Mouse (Mus musculus): ENCODE results near the gene Galc. TPM values are rescaled to one million over a fixed set of nuclear protein-coding genes. Genes with fewer than 3 reads are reported as not detected.

Gene Galc
- total and polyA plus RNA-seq, 3 experiments: not detected

DNA sequence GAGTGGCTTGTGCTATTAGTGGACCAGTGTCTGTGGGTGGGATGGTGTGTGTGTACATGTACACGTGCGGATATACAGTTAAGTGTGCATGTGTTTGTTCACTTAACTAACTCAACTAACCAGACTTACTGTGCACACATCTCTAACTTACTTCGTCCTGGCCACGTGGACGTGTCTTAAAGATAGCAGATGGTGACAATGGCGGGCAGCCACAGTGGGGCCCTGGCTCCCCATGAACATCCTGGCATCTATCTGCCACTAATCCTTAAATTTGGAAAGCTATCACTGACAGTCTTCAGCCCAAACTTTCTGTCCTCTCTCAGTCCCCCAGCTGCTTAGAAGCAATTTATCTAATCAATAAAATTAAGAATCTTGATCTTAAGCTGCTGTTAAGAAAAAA is 78.5 kb downstream of the Galc start (continued):
- TF ChIP-seq TBP (IDR thresholded peaks at IDR 0.05; ENCODE audit: low read depth, low read length): no peak

DNA sequence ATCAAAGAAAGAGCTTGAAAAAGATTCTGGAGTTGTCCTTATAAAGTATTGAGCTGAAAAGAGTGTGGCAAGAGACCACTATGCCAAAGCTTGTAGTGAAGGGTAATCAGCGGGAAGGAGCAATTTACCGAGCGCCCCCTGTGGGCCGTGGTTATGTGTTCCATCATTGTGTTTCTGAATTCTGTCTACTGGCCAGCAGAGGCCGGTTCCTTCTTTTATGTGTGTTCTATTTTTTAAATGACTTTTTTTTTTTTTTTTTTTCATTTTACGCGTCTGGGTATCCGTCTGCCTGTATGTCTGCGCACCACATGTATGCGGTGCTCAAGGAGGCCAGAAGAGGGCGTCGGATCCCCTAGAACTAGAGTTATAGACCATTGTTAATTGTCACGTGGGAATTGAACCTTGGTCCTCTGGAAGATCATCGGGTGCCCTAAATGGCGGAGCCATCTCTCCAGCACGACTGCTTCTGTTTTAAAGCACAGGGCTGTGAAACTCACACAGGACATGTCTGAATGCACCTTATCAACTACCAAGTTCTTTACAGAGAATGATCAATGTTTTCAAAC is 78.9 kb downstream of the Galc start:
- Histone ChIP-seq H3K79me2 (ENCODE audit: control insufficient read depth, insufficient read depth, low read length, poor library complexity) (no peaks in the 10 kb centered on the region), H3K4me1 (ENCODE audit: control insufficient read depth in 1 of 2, insufficient read depth in 2 of 2, low read length in 2 of 2) (no peaks in the 10 kb centered on the region), H3K27me3 (ENCODE audit: control insufficient read depth in 1 of 2, insufficient read depth in 2 of 2, low read length in 2 of 2) (no peaks in the 10 kb centered on the region), H3K9ac (ENCODE audit: control insufficient read depth, low read depth, low read length, poor library complexity, severe bottlenecking) (no peak overlapping the region), H3K27ac (ENCODE audit: control insufficient read depth, low read depth, low read length) (no peak overlapping the region), H3K9me3 (replicated peaks; ENCODE audit: insufficient read depth, low read length) (no peaks in the 10 kb centered on the region), H3K4me3 (ENCODE audit: control insufficient read depth in 1 of 2, insufficient read depth in 1 of 2, low read depth in 2 of 2, low read length in 2 of 2) (no peak overlapping the region), H3K36me3 (ENCODE audit: control insufficient read depth in 1 of 2, insufficient read depth in 2 of 2, low read length in 2 of 2) (no peaks in the 10 kb centered on the region)
- no peak for DNase-seq (ENCODE audit: low read depth, low spot score)
- TF ChIP-seq USF2 (IDR thresholded peaks at IDR 0.05; ENCODE audit: borderline replicate concordance in 1 of 2, insufficient read depth in 1 of 2, low read depth in 1 of 2, low read length in 2 of 2) (no peak), NRF1 (IDR thresholded peaks at IDR 0.05; ENCODE audit: insufficient read depth, low read depth, low read length, poor library complexity, severe bottlenecking) (no peak), CTCF (IDR thresholded peaks at IDR 0.05 in 2 of 3, conservative IDR thresholded peaks at IDR 0.05 in 1 of 3; ENCODE audit: control insufficient read depth in 1 of 3, insufficient read depth in 1 of 3, low read depth in 2 of 3, low read length in 3 of 3, poor library complexity in 1 of 3, severe bottlenecking in 1 of 3) (0 out of 6 replicates have a peak, but pooled peaks of 1 of the 3 experiments have one; percentile 2), BHLHE40 (IDR thresholded peaks at IDR 0.05; ENCODE audit: borderline replicate concordance, low read depth, low read length) (no peak), MAZ (IDR thresholded peaks at IDR 0.05; ENCODE audit: low read depth, low read length) (no peak)

DNA sequence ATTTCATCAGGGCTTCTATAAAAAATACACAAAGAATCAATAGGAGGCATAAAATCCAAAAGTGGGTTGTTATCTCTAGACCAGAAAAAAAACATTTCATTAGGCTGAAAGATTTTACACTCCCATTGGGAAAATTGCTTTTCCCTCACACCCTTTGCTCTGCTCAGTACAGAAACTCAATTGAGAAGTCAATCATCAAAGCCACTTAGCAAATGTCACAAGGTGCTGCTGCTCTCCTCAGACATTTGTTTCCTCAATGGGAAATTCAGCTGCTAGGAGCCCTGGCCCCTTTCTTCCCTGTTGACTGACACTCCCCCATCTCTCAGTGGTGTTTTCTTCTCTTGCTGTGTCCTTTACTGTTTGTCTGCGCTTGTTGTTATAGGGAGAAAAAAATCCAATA is 79.8 kb downstream of the Galc start:
- DNase-seq (ENCODE audit: low read depth, low spot score): no peak
- Histone ChIP-seq H3K9ac (ENCODE audit: control insufficient read depth, low read depth, low read length, poor library complexity, severe bottlenecking) (no peak overlapping the region), H3K4me1 (ENCODE audit: control insufficient read depth in 1 of 2, insufficient read depth in 2 of 2, low read length in 2 of 2) (no peaks in the 10 kb centered on the region), H3K27ac (ENCODE audit: control insufficient read depth, low read depth, low read length) (no peak overlapping the region), H3K36me3 (ENCODE audit: control insufficient read depth in 1 of 2, insufficient read depth in 2 of 2, low read length in 2 of 2) (no peaks in the 10 kb centered on the region), H3K27me3 (ENCODE audit: control insufficient read depth in 1 of 2, insufficient read depth in 2 of 2, low read length in 2 of 2) (no peaks in the 10 kb centered on the region), H3K79me2 (ENCODE audit: control insufficient read depth, insufficient read depth, low read length, poor library complexity) (no peaks in the 10 kb centered on the region), H3K9me3 (replicated peaks; ENCODE audit: insufficient read depth, low read length) (no peaks in the 10 kb centered on the region), H3K4me3 (ENCODE audit: control insufficient read depth in 1 of 2, insufficient read depth in 1 of 2, low read depth in 2 of 2, low read length in 2 of 2) (no peak overlapping the region)
- no peak for TF ChIP-seq USF2 (IDR thresholded peaks at IDR 0.05; ENCODE audit: borderline replicate concordance in 1 of 2, insufficient read depth in 1 of 2, low read depth in 1 of 2, low read length in 2 of 2)
- no peak for TF ChIP-seq ETS1 (IDR thresholded peaks at IDR 0.05; ENCODE audit: low read depth, low read length)
- TF ChIP-seq RAD21 (IDR thresholded peaks at IDR 0.05; ENCODE audit: low read depth, low read length): no peak

DNA sequence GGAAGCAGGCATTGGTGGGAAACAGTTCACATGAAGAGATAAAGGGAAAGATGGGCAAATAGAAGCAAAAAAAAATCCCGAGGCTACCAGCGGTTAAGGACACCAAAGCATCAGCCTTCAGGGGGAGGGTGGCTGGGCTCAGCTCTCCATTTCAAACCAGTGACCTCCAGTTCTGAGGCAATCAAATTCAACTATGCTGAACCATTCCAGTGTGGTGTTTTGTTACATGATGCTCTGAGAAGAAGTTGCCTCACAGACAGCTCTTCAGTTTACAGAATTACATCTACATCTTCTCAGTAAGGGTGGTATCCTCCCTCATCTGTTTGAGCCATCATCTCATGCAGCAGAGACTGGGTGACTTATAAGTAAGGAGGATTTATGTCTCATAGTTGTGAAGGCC is 82.6 kb downstream of the Galc start:
- Histone ChIP-seq H3K27me3 (ENCODE audit: control insufficient read depth in 1 of 2, insufficient read depth in 2 of 2, low read length in 2 of 2) (no peaks in the 10 kb centered on the region), H3K27ac (ENCODE audit: control insufficient read depth, low read depth, low read length) (no peak overlapping the region), H3K9ac (ENCODE audit: control insufficient read depth, low read depth, low read length, poor library complexity, severe bottlenecking) (no peak overlapping the region), H3K4me3 (ENCODE audit: control insufficient read depth in 1 of 2, insufficient read depth in 1 of 2, low read depth in 2 of 2, low read length in 2 of 2) (no peak overlapping the region), H3K4me1 (ENCODE audit: control insufficient read depth in 1 of 2, insufficient read depth in 2 of 2, low read length in 2 of 2) (no peaks in the 10 kb centered on the region), H3K79me2 (ENCODE audit: control insufficient read depth, insufficient read depth, low read length, poor library complexity) (no peaks in the 10 kb centered on the region), H3K36me3 (ENCODE audit: control insufficient read depth in 1 of 2, insufficient read depth in 2 of 2, low read length in 2 of 2) (no peaks in the 10 kb centered on the region), H3K9me3 (replicated peaks; ENCODE audit: insufficient read depth, low read length) (no peaks in the 10 kb centered on the region)
- TF ChIP-seq RCOR1 (IDR thresholded peaks at IDR 0.05; ENCODE audit: low read depth, low read length): no peak
- TF ChIP-seq SMC3 (IDR thresholded peaks at IDR 0.05; ENCODE audit: low read depth, low read length): no peak
- DNase-seq (ENCODE audit: low read depth, low spot score): no peak

Measured in MEL (cell line).